Mouse (Mus musculus): ENCODE data around the gene Wrb. TPM values are rescaled to one million over a fixed set of nuclear protein-coding genes. Genes with fewer than 3 reads are reported as not detected.

The Wrb gene
- polyA plus RNA-seq, 1 experiment from 2014 or later: 53.3 TPM

GRCm38 (mm10) chr16:96151551-96151950 lies 6.3 kb downstream of the Wrb start:
- peak; percentile 55; the same call in 1 of the 2 replicates for ATAC-seq (replicated peaks; ENCODE audit: extremely low read depth, insufficient read depth, low FRiP score)
- Histone ChIP-seq H3K9ac (ENCODE audit: low read length) (no peak overlapping the region), H3K4me3 (ENCODE audit: low read length) (no peak overlapping the region), H3K4me1 (ENCODE audit: control insufficient read depth, insufficient read depth, low read length) (peaks cover 28% of the 10 kb centered on the region), H3K9me3 (replicated peaks; ENCODE audit: control insufficient read depth, low read length) (no peaks in the 10 kb centered on the region), H3K27me3 (ENCODE audit: control insufficient read depth, insufficient read depth, low read length) (no peaks in the 10 kb centered on the region), H3K36me3 (ENCODE audit: control insufficient read depth, insufficient read depth) (peaks cover 14% of the 10 kb centered on the region; the same call in 1 of the 2 replicates), H3K4me2 (ENCODE audit: low read depth, low read length) (no peak overlapping the region), H3K27ac (ENCODE audit: low read length) (0 out of 2 replicates have a peak overlapping the region, but pooled peaks have one; percentile 46)
- 18% methylated on average over 9 of the region's 9 CpGs for WGBS

- no peak overlapping the region for H3K9ac ChIP-seq (ENCODE audit: low read length)
- H3K27me3 ChIP-seq (ENCODE audit: control insufficient read depth, insufficient read depth, low read length): no peaks in the 10 kb centered on the region
- no peaks in the 10 kb centered on the region for H3K9me3 ChIP-seq (replicated peaks; ENCODE audit: control insufficient read depth, low read length)
- no peak overlapping the region for H3K4me3 ChIP-seq (ENCODE audit: low read length)
- H3K36me3 ChIP-seq (ENCODE audit: control insufficient read depth, insufficient read depth): peaks cover 14% of the 10 kb centered on the region; the same call in 1 of the 2 replicates
- no peak for ATAC-seq (replicated peaks; ENCODE audit: extremely low read depth, insufficient read depth, low FRiP score)
- no peak overlapping the region for H3K27ac ChIP-seq (ENCODE audit: low read length)
- no peak overlapping the region for H3K4me2 ChIP-seq (ENCODE audit: low read depth, low read length)
- 91% methylated on average over 2 of the region's 2 CpGs for WGBS
- H3K4me1 ChIP-seq (ENCODE audit: control insufficient read depth, insufficient read depth, low read length): peaks cover 27% of the 10 kb centered on the region
Measured at GRCm38 (mm10) chr16:96154476-96154875, 9.3 kb downstream of the Wrb start.

DNA sequence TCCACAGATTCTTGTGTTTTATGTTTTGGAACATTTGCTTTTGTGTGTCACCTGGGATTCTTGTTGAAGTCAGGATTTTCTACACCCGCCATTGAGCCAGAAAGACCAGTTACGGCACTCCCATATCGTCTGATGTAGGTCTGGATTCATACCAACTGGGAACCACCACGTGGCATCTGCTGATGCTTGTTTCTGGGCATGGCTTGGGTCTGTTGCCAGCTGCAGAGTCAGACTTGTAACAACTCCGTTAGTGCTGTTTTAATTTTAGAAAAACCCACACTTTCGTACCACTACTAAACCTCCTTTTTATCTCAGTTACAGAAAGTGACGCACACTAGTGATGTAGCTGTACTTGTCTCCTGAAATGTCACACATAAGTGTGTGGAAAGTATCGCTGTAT lies 10.8 kb downstream of the Wrb start:
- no peak for ATAC-seq (replicated peaks; ENCODE audit: extremely low read depth, insufficient read depth, low FRiP score)
- H3K27ac ChIP-seq (ENCODE audit: low read length): no peak overlapping the region
- no peak overlapping the region for H3K4me3 ChIP-seq (ENCODE audit: low read length)
- WGBS: 85% methylated on average over 8 of the region's 8 CpGs
- peaks cover 18% of the 10 kb centered on the region for H3K4me1 ChIP-seq (ENCODE audit: control insufficient read depth, insufficient read depth, low read length)
- no peak overlapping the region for H3K9ac ChIP-seq (ENCODE audit: low read length)
- peaks cover 14% of the 10 kb centered on the region; the same call in 1 of the 2 replicates for H3K36me3 ChIP-seq (ENCODE audit: control insufficient read depth, insufficient read depth)
- H3K9me3 ChIP-seq (replicated peaks; ENCODE audit: control insufficient read depth, low read length): no peaks in the 10 kb centered on the region
- H3K27me3 ChIP-seq (ENCODE audit: control insufficient read depth, insufficient read depth, low read length): no peaks in the 10 kb centered on the region
- no peak overlapping the region for H3K4me2 ChIP-seq (ENCODE audit: low read depth, low read length)

GRCm38 (mm10) chr16:96157171-96157570 lies 12.0 kb downstream of the Wrb start:
- no peak overlapping the region for H3K4me2 ChIP-seq (ENCODE audit: low read depth, low read length)
- no peaks in the 10 kb centered on the region for H3K9me3 ChIP-seq (replicated peaks; ENCODE audit: control insufficient read depth, low read length)
- H3K27ac ChIP-seq (ENCODE audit: low read length): no peak overlapping the region
- WGBS: 81% methylated on average over 11 of the region's 11 CpGs
- no peaks in the 10 kb centered on the region for H3K27me3 ChIP-seq (ENCODE audit: control insufficient read depth, insufficient read depth, low read length)
- no peak for ATAC-seq (replicated peaks; ENCODE audit: extremely low read depth, insufficient read depth, low FRiP score)
- H3K4me3 ChIP-seq (ENCODE audit: low read length): no peak overlapping the region
- no peak overlapping the region for H3K9ac ChIP-seq (ENCODE audit: low read length)
- H3K4me1 ChIP-seq (ENCODE audit: control insufficient read depth, insufficient read depth, low read length): peaks cover 10% of the 10 kb centered on the region
- H3K36me3 ChIP-seq (ENCODE audit: control insufficient read depth, insufficient read depth): peaks cover 13% of the 10 kb centered on the region; the same call in 1 of the 2 replicates

- 0 out of 2 replicates have a peak, but pooled peaks cover 6% of the 10 kb centered on the region for H3K36me3 ChIP-seq (ENCODE audit: control insufficient read depth, insufficient read depth)
- peak overlapping the region; percentile 49 for H3K4me3 ChIP-seq (ENCODE audit: low read length)
- ATAC-seq (replicated peaks; ENCODE audit: extremely low read depth, insufficient read depth, low FRiP score): no peak
- 41% methylated on average over 12 of the region's 12 CpGs for WGBS
- H3K9ac ChIP-seq (ENCODE audit: low read length): peak overlapping the region; percentile 76
- peak overlapping the region; percentile 67 for H3K4me2 ChIP-seq (ENCODE audit: low read depth, low read length)
- no peaks in the 10 kb centered on the region for H3K9me3 ChIP-seq (replicated peaks; ENCODE audit: control insufficient read depth, low read length)
- H3K4me1 ChIP-seq (ENCODE audit: control insufficient read depth, insufficient read depth, low read length): peaks cover 10% of the 10 kb centered on the region
- peak overlapping the region; percentile 75 for H3K27ac ChIP-seq (ENCODE audit: low read length)
- no peaks in the 10 kb centered on the region for H3K27me3 ChIP-seq (ENCODE audit: control insufficient read depth, insufficient read depth, low read length)
Measured at GRCm38 (mm10) chr16:96158511-96159080, 13.4 kb downstream of the Wrb start.

DNA sequence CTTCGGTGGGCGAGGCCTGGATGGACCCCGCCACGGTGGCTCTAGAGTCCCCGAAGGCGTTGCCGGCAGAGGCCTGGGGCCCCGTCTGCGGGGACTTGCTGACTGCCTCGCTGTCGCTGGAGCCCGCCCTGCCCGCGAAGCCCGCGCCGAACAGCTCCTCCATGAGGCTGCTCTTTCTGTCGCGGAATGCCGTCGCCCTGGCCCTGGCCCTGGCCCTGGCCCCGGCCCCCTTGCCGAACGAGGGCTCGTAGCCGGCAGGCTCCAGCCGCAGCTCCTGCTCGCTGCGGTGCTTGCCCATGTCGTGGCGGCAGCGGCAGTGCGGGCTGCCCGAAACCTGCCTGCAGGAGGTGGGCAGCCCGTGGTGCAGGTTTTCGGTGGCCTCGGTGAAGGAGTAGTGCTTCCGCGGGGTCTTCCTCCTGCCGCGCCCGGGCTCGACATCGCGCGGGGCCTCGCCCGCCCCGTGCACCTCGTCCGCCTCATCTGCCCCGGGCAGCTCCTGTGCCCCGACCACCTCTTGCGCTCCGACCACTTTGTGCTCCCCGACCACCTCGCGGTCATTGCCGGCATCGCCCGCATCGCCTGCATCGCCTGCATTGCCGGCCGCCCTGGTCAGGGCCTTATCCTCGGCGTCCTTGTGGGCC lies 14.0 kb downstream of the Wrb start:
- Histone ChIP-seq H3K4me1 (ENCODE audit: control insufficient read depth, insufficient read depth, low read length) (peaks cover 10% of the 10 kb centered on the region), H3K36me3 (ENCODE audit: control insufficient read depth, insufficient read depth) (0 out of 2 replicates have a peak, but pooled peaks cover 6% of the 10 kb centered on the region), H3K27me3 (ENCODE audit: control insufficient read depth, insufficient read depth, low read length) (no peaks in the 10 kb centered on the region), H3K27ac (ENCODE audit: low read length) (peak overlapping the region; percentile 59), H3K9me3 (replicated peaks; ENCODE audit: control insufficient read depth, low read length) (no peaks in the 10 kb centered on the region), H3K4me3 (ENCODE audit: low read length) (peak overlapping the region; percentile 49), H3K4me2 (ENCODE audit: low read depth, low read length) (peak overlapping the region; percentile 67), H3K9ac (ENCODE audit: low read length) (peak overlapping the region; percentile 76)
- peak; percentile 83 for ATAC-seq (replicated peaks; ENCODE audit: extremely low read depth, insufficient read depth, low FRiP score)
- under 1% methylated on average over 67 of the region's 67 CpGs for WGBS

DNA sequence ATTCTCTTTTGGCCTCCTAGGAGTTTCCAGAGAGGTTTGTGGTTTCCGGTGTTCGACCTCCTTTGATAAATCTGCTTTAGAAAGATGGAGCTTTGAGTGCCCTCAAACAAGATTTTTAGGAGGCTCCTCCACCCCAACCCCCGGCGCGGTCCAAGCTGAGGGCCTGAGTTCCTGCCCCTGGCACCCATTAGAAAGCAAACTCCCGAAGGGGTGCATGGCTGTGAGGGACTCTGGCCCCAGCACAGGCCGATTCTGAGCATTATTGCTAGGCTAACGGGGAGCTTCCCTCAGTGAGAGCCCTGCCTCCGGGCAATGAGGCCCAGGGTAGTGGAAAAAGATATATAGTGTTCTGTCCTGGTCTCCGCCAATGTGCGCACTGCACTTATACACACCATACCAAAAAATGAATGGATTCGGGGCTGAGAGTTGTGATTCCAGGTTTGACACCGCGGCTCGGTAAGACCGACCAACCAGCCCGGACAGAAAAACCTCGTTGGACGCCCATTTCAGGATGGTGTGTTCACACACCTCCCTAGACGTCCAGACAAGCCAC lies 14.7 kb downstream of the Wrb start:
- WGBS: 80% methylated on average over 20 of the region's 20 CpGs
- H3K4me3 ChIP-seq (ENCODE audit: low read length): peak overlapping the region; percentile 49
- peaks cover 10% of the 10 kb centered on the region for H3K4me1 ChIP-seq (ENCODE audit: control insufficient read depth, insufficient read depth, low read length)
- H3K36me3 ChIP-seq (ENCODE audit: control insufficient read depth, insufficient read depth): 0 out of 2 replicates have a peak, but pooled peaks cover 6% of the 10 kb centered on the region
- no peaks in the 10 kb centered on the region for H3K9me3 ChIP-seq (replicated peaks; ENCODE audit: control insufficient read depth, low read length)
- peak overlapping the region; percentile 76 for H3K9ac ChIP-seq (ENCODE audit: low read length)
- H3K4me2 ChIP-seq (ENCODE audit: low read depth, low read length): peak overlapping the region; percentile 67
- peak overlapping the region; percentile 59 for H3K27ac ChIP-seq (ENCODE audit: low read length)
- no peak for ATAC-seq (replicated peaks; ENCODE audit: extremely low read depth, insufficient read depth, low FRiP score)
- no peaks in the 10 kb centered on the region for H3K27me3 ChIP-seq (ENCODE audit: control insufficient read depth, insufficient read depth, low read length)

DNA sequence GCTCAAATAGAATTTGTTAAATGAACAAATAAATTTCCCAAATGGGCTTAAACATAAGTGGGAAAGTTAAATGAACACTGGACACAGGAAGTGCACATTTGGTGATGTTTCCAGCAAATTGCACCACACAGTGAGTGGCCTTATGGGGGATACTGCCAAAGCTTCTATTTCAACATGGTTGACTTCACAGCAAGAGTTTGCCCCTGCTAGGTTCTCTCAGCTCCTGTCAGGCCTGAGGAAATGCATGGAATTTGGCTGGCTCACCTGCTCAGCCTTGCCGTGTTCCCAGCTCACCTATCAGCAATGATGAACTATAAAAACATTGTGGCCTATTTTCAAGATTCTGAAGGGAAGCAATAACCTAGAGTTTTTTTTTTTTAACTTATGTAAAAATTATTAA lies 15.7 kb downstream of the Wrb start:
- Histone ChIP-seq H3K27me3 (ENCODE audit: control insufficient read depth, insufficient read depth, low read length) (no peaks in the 10 kb centered on the region), H3K9me3 (replicated peaks; ENCODE audit: control insufficient read depth, low read length) (no peaks in the 10 kb centered on the region), H3K4me2 (ENCODE audit: low read depth, low read length) (no peak overlapping the region), H3K4me1 (ENCODE audit: control insufficient read depth, insufficient read depth, low read length) (peaks cover 12% of the 10 kb centered on the region), H3K27ac (ENCODE audit: low read length) (no peak overlapping the region), H3K9ac (ENCODE audit: low read length) (no peak overlapping the region), H3K4me3 (ENCODE audit: low read length) (no peak overlapping the region), H3K36me3 (ENCODE audit: control insufficient read depth, insufficient read depth) (0 out of 2 replicates have a peak, but pooled peaks cover 3% of the 10 kb centered on the region)
- ATAC-seq (replicated peaks; ENCODE audit: extremely low read depth, insufficient read depth, low FRiP score): no peak
- 74% methylated on average over 1 of the region's 1 CpGs for WGBS

GRCm38 (mm10) chr16:96161336-96161735 lies 16.1 kb downstream of the Wrb start:
- ATAC-seq (replicated peaks; ENCODE audit: extremely low read depth, insufficient read depth, low FRiP score): no peak
- H3K4me2 ChIP-seq (ENCODE audit: low read depth, low read length): no peak overlapping the region
- no peaks in the 10 kb centered on the region for H3K36me3 ChIP-seq (ENCODE audit: control insufficient read depth, insufficient read depth)
- 95% methylated on average over 4 of the region's 4 CpGs for WGBS
- H3K27ac ChIP-seq (ENCODE audit: low read length): no peak overlapping the region
- H3K9ac ChIP-seq (ENCODE audit: low read length): no peak overlapping the region
- no peak overlapping the region for H3K4me3 ChIP-seq (ENCODE audit: low read length)
- no peaks in the 10 kb centered on the region for H3K27me3 ChIP-seq (ENCODE audit: control insufficient read depth, insufficient read depth, low read length)
- H3K4me1 ChIP-seq (ENCODE audit: control insufficient read depth, insufficient read depth, low read length): peaks cover 12% of the 10 kb centered on the region
- no peaks in the 10 kb centered on the region for H3K9me3 ChIP-seq (replicated peaks; ENCODE audit: control insufficient read depth, low read length)
